Mouse (Mus musculus) neural tube, embryonic 12.5 days (tissue): ENCODE measurements around the gene Shprh. TPM values are rescaled to one million over a fixed set of nuclear protein-coding genes. Genes with fewer than 3 reads are reported as not detected.

Experiments used
- ATAC-seq: fragments of 200-750 bp; cut with Nextera tagmentation; 2 replicates; pipeline ENCODE4 v1.8.0; 2017; ENCODE audit warnings: low read depth, mild to moderate bottlenecking, moderate TSS enrichment, moderate library complexity; ENCODE audit not compliant: low FRiP score
- H3K27ac ChIP-seq: fragments of 300-500 bp; sonication (generic); 2 replicates; pipeline ENCODE4 v1.5.1; 2016
- H3K27me3 ChIP-seq: fragments of 300-500 bp; sonication (generic); replicated peaks from 2 replicates; pipeline ENCODE4 v1.6.1; 2016; ENCODE audit warnings: mild to moderate bottlenecking
- H3K36me3 ChIP-seq: fragments of 300-500 bp; sonication (generic); 2 replicates; pipeline ENCODE4 v1.6.1; 2016; ENCODE audit warnings: mild to moderate bottlenecking
- H3K4me1 ChIP-seq: fragments of 300-500 bp; sonication (generic); 2 replicates; pipeline ENCODE4 v1.6.1; 2016
- H3K4me2 ChIP-seq: fragments of 300-500 bp; sonication (generic); replicated peaks from 2 replicates; pipeline ENCODE4 v1.6.1; 2016; ENCODE audit warnings: mild to moderate bottlenecking
- H3K4me3 ChIP-seq: fragments of 300-500 bp; sonication (generic); 2 replicates; pipeline ENCODE4 v1.5.1; 2016
- H3K9ac ChIP-seq: fragments of 300-500 bp; sonication (generic); 2 replicates; pipeline ENCODE4 v1.6.1; 2016; ENCODE audit warnings: mild to moderate bottlenecking
- H3K9me3 ChIP-seq: fragments of 300-500 bp; sonication (generic); 2 replicates; pipeline ENCODE4 v1.6.1; 2016; ENCODE audit warnings: mild to moderate bottlenecking
- WGBS: fragments of 180-500 bp; shearing (Covaris S2); methylation state at CpG from one replicate; pipeline ENCODE4 v1.1.7; 2016; 5-methylcytosine and 5-hydroxymethylcytosine counted together
- polyA plus RNA-seq: library from polyadenylated mRNA; unstranded; fragments of >200 nt; fragmentation: Nextera tagmentation; extraction: Ambion mirVana; gene quantifications from 2 replicates; pipeline ENCODE4 v1.2.1, GENCODE M21; 2016

Gene Shprh
- polyA plus RNA-seq = 25.3 and 25.6 TPM in 2 replicates

DNA sequence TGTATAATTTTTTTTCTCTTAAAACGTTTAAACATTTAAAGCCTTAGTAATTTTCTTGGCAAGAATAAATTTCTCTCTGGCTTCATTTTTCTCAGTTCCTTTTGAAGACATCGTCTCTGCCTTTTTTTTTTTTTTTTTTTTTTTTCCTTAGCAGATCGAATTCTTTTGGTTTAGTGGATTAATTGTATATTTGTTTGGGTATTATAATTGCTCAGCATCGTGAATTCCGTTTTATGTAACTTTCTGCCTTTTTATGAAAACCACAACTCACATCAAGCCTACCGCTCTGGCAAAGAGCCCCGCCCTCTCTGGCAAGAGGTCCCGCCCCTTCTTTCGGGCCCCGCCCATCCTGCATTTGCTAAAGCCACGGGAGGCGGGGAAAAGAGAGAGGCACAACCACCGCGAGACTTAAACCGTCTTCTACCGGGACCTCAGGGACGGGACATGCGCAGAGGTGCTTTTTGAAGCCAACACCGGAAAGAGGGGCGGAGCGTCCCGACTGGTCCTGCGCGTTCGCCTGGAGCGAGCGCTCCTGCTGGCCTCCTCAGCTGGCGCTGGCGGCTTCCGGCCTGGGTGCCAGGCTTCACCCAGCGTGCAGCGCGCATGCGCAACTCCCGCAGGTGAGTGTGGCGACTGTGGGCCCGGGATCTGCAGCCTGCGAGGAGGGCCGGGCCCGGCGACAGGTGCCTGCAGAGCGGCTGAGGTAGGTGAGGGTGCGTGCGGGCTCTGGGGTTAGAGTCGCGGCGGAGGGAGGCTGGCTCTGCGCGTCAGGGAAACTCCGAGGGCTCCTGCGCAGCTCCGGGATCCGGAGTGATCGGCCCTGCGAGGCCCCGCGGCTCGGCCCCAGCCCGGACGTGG, at the start of gene Shprh:
Shprh (plus strand) TSS at position 544 of the 858 bp plus-strand sequence.
- Histone ChIP-seq H3K9ac (peak within 1 kb of the TSS; percentile 88), H3K4me3 (peak within 1 kb of the TSS; percentile 95), H3K27me3 (no peaks in the 10 kb centered on the region), H3K36me3 (peaks cover 17% of the 10 kb centered on the region; the same call in 1 of the 2 replicates), H3K9me3 (no peaks in the 10 kb centered on the region), H3K27ac (no peak within 1 kb of the TSS), H3K4me1 (peaks cover 11% of the 10 kb centered on the region), H3K4me2 (peak within 1 kb of the TSS; percentile 82)
- peak; percentile 99 for ATAC-seq
- WGBS = 2% methylated on average over 60 of the region's 60 CpGs

DNA sequence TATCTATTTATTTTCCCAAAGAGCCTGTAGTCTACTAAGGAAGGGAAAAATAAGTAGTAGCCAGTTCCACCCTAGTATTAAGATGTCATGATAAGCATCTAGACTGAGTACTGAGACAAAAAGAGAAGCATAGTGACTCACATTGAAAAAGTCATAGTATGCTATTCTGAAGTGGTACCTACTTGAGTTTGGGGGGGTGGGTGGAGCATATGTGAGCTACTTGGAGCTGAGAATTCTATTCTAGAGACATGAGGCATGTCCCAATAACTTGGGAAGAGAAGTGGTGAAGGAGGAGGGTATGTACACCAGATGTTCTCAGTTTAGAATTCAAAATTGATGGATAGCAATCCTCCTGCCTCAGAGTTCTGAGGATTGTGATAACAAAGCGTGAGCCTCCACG, 27.4 kb upstream of the Shprh start:
- Histone ChIP-seq H3K36me3 (no peaks in the 10 kb centered on the region), H3K4me3 (no peak overlapping the region), H3K9me3 (no peaks in the 10 kb centered on the region), H3K27me3 (no peaks in the 10 kb centered on the region), H3K9ac (no peak overlapping the region), H3K4me2 (no peak overlapping the region), H3K27ac (no peak overlapping the region), H3K4me1 (no peaks in the 10 kb centered on the region)
- no peak for ATAC-seq
- 91% methylated on average over 2 of the region's 2 CpGs for WGBS

DNA sequence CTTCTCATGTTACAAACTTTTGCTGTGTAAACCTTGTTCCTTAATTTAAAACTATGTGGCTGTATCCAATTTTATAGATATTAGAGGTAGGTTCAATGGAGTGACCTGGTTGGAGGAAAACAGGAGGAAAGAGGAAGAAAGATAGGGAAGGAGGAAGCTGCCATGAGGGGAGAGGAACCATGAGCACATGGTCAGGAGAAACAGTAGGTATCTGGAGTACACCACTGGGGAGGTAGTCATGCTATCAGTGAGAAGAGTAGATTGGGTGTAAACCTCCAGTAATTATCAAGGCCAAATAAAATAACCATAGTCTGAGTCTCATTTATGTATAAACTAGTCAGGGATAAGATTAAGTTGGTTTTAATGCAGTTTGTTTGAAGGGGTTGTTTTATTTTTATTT, 3.6 kb upstream of the Shprh start:
- H3K9ac ChIP-seq = no peak overlapping the region
- H3K4me1 ChIP-seq = peaks cover 8% of the 10 kb centered on the region
- H3K9me3 ChIP-seq = no peaks in the 10 kb centered on the region
- ATAC-seq = no peak
- no peak overlapping the region for H3K27ac ChIP-seq
- no peak overlapping the region for H3K4me2 ChIP-seq
- H3K4me3 ChIP-seq = no peak overlapping the region
- no peaks in the 10 kb centered on the region for H3K27me3 ChIP-seq
- H3K36me3 ChIP-seq = no peaks in the 10 kb centered on the region

DNA sequence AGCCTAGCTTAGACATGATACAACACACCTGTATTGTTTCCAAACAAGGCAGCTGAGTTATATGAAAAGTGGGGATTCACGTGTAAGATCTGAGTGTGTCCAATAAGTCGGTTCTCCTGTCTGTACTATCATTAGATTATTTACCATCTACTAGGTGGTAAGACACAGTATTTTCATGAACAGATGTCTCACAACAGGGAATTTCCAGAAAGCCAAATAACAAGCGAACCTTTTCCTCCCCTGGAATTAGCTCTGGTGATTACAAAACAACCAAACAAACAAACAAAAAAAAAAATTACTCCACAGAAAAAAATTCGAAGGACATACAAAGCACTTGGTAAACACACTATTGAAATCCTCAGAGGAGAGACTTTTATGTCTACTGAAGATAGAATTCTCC, 781 bp upstream of the Shprh start:
- Histone ChIP-seq H3K4me3 (no peak overlapping the region), H3K4me2 (no peak overlapping the region), H3K9ac (no peak overlapping the region), H3K4me1 (peaks cover 11% of the 10 kb centered on the region), H3K27ac (no peak overlapping the region), H3K27me3 (no peaks in the 10 kb centered on the region), H3K9me3 (no peaks in the 10 kb centered on the region), H3K36me3 (peaks cover 17% of the 10 kb centered on the region; the same call in 1 of the 2 replicates)
- 87% methylated on average over 4 of the region's 4 CpGs for WGBS
- ATAC-seq = no peak

DNA sequence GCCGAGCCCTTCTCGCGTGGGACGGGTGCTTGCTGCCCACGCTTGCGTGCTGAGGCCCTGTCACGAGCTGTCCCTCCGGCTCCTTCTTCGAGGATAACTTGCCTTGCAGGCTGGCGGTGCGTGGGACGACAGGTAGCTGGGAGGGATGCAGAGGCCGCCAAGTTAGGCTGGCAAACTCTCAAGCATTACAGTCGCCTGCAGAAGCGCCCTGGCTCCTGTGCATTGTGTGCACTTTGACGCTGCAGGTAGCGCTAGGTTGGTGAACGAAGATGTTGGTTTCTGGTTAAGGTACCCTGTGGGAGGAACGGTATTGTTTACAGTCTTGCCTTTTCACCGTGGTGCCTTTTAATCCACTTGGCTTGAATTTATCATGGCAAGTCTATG, 507 bp downstream of the Shprh start:
- Histone ChIP-seq H3K27ac (no peak overlapping the region), H3K9me3 (no peaks in the 10 kb centered on the region), H3K36me3 (peaks cover 18% of the 10 kb centered on the region; the same call in 1 of the 2 replicates), H3K4me2 (peak overlapping the region; percentile 82), H3K4me1 (peaks cover 11% of the 10 kb centered on the region), H3K27me3 (no peaks in the 10 kb centered on the region), H3K9ac (peak overlapping the region; percentile 88), H3K4me3 (peak overlapping the region; percentile 95)
- ATAC-seq = no peak
- under 1% methylated on average over 20 of the region's 20 CpGs for WGBS

DNA sequence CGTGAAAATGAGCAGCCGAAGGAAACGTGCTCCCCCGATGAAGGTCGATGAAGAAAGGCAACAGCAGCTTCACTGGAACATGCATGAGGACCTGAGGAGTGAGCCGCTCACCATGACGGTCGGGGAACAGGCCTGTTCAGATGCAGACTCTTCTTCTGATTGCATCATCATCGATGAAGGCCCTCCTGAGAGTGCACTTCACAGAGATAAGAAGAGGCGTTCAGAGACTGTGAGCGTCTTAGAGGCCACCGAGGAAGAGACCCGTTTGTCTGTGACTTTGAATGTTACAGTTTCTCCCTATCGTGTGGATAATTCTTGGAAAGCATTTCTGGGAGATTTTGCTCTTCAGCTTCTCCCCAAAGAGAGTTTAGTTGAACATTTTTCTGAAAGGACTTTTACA, 2.4 kb downstream of the Shprh start:
- H3K4me2 ChIP-seq = no peak overlapping the region
- no peaks in the 10 kb centered on the region for H3K27me3 ChIP-seq
- H3K27ac ChIP-seq = no peak overlapping the region
- H3K9me3 ChIP-seq = no peaks in the 10 kb centered on the region
- H3K4me1 ChIP-seq = peaks cover 11% of the 10 kb centered on the region
- H3K4me3 ChIP-seq = no peak overlapping the region
- peaks cover 23% of the 10 kb centered on the region for H3K36me3 ChIP-seq
- WGBS = 96% methylated on average over 14 of the region's 14 CpGs
- no peak overlapping the region for H3K9ac ChIP-seq
- ATAC-seq = no peak

DNA sequence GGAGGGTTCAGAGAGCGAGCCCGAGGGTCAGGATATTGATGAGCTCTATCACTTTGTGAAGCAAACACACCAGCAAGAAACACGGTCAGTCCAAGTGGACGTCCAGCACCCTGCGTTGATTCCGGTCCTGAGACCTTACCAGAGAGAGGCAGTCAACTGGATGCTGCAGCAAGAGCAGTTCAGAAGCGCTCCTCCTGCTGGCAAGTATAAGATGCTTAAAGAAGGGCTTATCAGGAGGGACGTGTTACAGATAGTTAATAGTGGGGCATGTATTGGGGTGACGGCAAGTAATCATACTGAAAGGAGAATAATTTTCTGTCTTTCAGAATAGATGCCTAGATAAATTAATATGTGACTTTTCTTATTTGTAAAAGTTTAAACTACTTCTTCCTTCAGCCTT, 7.8 kb downstream of the Shprh start:
- 90% methylated on average over 9 of the region's 9 CpGs for WGBS
- Histone ChIP-seq H3K9ac (no peak overlapping the region), H3K27me3 (no peaks in the 10 kb centered on the region), H3K9me3 (no peaks in the 10 kb centered on the region), H3K4me1 (no peaks in the 10 kb centered on the region), H3K36me3 (peaks cover 39% of the 10 kb centered on the region), H3K4me2 (no peak overlapping the region), H3K4me3 (no peak overlapping the region), H3K27ac (no peak overlapping the region)
- ATAC-seq = no peak

DNA sequence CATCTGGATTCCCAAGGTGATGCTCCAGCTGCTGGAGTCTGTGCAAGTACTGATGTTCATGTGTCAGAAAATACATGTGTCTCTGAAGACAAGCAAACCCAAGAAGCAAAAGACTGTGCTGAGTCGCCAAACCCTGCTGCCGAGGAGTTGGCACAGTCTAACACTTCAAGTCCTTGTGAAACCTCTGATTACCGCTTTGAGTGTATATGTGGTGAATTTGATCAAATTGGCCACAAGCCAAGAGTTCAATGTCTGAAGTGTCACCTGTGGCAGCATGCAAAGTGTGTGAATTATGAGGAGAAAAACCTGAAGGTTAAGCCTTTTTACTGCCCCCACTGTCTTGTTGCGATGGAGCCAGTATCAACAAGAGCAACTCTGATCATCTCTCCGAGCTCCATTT, 15.3 kb downstream of the Shprh start:
- Histone ChIP-seq H3K4me1 (no peaks in the 10 kb centered on the region), H3K4me2 (no peak overlapping the region), H3K36me3 (peaks cover 62% of the 10 kb centered on the region), H3K4me3 (no peak overlapping the region), H3K27ac (no peak overlapping the region), H3K9me3 (no peaks in the 10 kb centered on the region), H3K9ac (no peak overlapping the region), H3K27me3 (no peaks in the 10 kb centered on the region)
- ATAC-seq = no peak
- WGBS = 94% methylated on average over 5 of the region's 5 CpGs

DNA sequence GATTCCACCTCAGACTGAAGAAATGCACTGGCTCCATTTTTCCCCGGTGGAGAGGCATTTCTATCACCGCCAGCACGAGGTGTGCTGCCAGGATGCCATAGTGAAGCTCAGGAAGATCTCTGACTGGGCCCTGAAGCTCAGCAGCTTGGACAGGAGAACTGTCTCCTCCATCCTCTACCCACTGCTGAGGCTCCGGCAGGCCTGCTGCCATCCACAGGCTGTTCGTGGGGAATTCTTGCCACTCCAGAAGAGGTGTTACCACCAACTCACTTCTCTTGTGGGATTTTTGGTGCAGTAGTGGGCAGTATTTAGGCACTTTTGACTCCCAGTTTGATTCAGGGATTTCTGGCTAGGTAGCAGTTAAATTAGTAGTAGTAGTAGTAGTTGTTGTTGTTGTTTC, 21.0 kb downstream of the Shprh start:
- Histone ChIP-seq H3K9ac (no peak overlapping the region), H3K27me3 (no peaks in the 10 kb centered on the region), H3K4me3 (no peak overlapping the region), H3K36me3 (peaks cover 70% of the 10 kb centered on the region), H3K4me1 (no peaks in the 10 kb centered on the region), H3K4me2 (no peak overlapping the region), H3K9me3 (no peaks in the 10 kb centered on the region), H3K27ac (no peak overlapping the region)
- WGBS = 95% methylated on average over 5 of the region's 5 CpGs
- ATAC-seq = no peak

DNA sequence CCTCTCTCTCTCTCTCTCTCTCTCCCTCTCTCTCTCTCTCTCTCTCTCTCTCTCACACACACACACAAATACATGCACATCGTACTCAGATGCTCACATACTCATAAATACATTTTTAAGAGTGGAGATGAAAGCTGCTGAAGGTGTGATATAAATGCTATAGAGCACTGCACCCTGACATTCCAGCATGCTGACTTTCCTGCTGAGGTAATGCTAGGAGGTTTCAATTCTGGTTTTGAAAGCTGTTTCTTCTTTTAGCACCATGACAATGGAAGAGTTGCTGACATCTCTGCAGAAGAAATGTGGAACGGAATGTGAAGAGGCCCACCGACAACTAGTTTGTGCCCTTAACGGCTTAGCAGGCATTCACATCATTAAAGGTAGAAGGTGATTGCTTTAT, 22.4 kb downstream of the Shprh start:
- H3K27me3 ChIP-seq = no peaks in the 10 kb centered on the region
- H3K4me2 ChIP-seq = no peak overlapping the region
- no peaks in the 10 kb centered on the region for H3K4me1 ChIP-seq
- no peak overlapping the region for H3K4me3 ChIP-seq
- no peak overlapping the region for H3K27ac ChIP-seq
- H3K9ac ChIP-seq = no peak overlapping the region
- WGBS = 81% methylated on average over 4 of the region's 4 CpGs
- ATAC-seq = no peak
- H3K9me3 ChIP-seq = no peaks in the 10 kb centered on the region
- peaks cover 59% of the 10 kb centered on the region for H3K36me3 ChIP-seq

DNA sequence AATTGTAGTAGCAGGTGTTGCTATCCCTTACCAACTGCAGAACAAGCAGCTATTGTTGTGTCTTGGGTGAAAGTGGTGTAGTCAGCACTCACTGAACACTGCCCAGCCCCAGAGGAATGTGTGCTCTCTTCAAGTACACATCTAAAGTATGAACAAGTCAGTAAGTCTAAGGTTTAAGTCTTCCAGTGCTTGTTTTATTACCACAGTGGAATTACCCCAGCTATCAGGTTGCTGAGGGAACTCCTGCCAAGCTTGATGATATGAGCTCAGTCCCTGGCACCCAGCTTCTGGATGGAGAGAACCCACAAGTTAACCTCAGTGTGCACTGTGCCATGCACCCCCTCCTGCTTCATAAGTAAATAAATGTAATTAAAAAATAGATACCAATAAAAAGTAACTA, 23.3 kb downstream of the Shprh start:
- Histone ChIP-seq H3K9ac (no peak overlapping the region), H3K27me3 (no peaks in the 10 kb centered on the region), H3K4me2 (no peak overlapping the region), H3K9me3 (no peaks in the 10 kb centered on the region), H3K36me3 (peaks cover 56% of the 10 kb centered on the region), H3K4me3 (no peak overlapping the region), H3K27ac (no peak overlapping the region), H3K4me1 (no peaks in the 10 kb centered on the region)
- no peak for ATAC-seq

DNA sequence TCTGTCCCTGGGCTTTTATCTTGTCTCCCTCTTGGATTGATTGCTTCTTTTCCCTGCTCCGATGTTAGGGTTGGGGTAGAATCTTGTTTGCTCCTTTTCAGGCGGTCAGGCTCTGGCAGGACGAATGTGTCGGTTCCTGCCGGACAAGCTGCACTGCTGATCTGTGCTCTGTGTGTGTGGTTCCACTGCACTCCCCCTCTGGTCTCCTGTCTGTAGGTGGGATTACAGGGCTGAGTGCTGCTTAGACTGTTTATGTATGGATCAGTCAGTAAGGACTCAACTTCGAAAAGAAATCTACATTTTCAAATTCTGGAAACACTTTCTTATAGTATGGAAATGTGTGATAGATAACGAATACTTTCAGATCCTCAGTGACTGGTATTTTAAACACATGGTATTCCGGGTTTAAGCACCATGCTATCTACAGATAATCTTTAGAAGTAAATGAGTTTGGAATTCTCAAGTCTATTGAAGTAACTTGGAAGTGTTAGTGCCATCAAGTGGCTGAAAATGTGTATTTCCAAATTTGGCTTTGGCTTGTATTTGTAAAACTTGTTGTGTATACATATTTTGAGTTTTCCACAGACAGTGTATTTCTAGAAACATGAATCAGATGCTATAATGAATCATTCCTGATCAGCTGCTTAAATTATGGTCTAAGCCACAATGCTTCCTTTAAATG, 26.7 kb downstream of the Shprh start:
- H3K4me1 ChIP-seq = no peaks in the 10 kb centered on the region
- no peaks in the 10 kb centered on the region for H3K9me3 ChIP-seq
- peaks cover 49% of the 10 kb centered on the region for H3K36me3 ChIP-seq
- no peak overlapping the region for H3K27ac ChIP-seq
- no peaks in the 10 kb centered on the region for H3K27me3 ChIP-seq
- H3K4me3 ChIP-seq = no peak overlapping the region
- H3K4me2 ChIP-seq = no peak overlapping the region
- no peak for ATAC-seq
- no peak overlapping the region for H3K9ac ChIP-seq
- 88% methylated on average over 8 of the region's 8 CpGs for WGBS
